ENCODE assay signal across 8 mouse cellular contexts in genomic region chr1:91483304-91484010, GRCm38 (mm10). TPM values are rescaled to one million over a fixed set of nuclear protein-coding genes. Genes with fewer than 3 reads are reported as not detected.
DNase-seq lines count a peak whose midpoint lies in the region; TF ChIP-seq lines count a peak whose summit lies in the region.

No protein-coding gene starts in this region.

- no peaks in the 10 kb centered on the region for H3K27me3 ChIP-seq in cerebellum, adult 2 months (ENCODE audit: control insufficient read depth, insufficient read depth, low read length)

- DNase-seq in R1 (ENCODE audit: low read depth, low spot score) = peak; percentile 60
- peak; percentile 70 to 83 for DNase-seq in cerebellum, adult 2 months
- DNase-seq in gastrocnemius, adult 18-20 months (ENCODE audit: low spot score) = peak; percentile 91
- DNase-seq in hindlimb bud, embryonic 11.5 days (ENCODE audit: extremely low spot score, low read depth, low spot score) = peak; percentile 47
- peak; percentile 79 to 92 for DNase-seq in left cerebral cortex, adult 18-20 months (ENCODE audit: low spot score in 2 of 2)
- peak; percentile 95 for DNase-seq in lung, postnatal 36 days
- peak; percentile 43 to 44 for DNase-seq in right cerebral cortex, postnatal 36 days (ENCODE audit: low spot score in 2 of 2)
- peak; percentile 90 for DNase-seq in urinary bladder, postnatal 25 days (ENCODE audit: low spot score)

- 15% methylated on average over 10 of the region's 10 CpGs for WGBS in cerebellum, adult 2 months

- TF ChIP-seq POLR2A in cerebellum, adult 2 months (IDR thresholded peaks at IDR 0.05; ENCODE audit: borderline replicate concordance, insufficient read depth, low read length) = no peak

- no peak overlapping the region for H3K27ac ChIP-seq in cerebellum, adult 2 months (ENCODE audit: insufficient read depth, low read length)

- TF ChIP-seq CTCF in cerebellum, adult 2 months (IDR thresholded peaks at IDR 0.05; ENCODE audit: borderline replicate concordance, insufficient read depth, low read depth, low read length) = peak; percentile 87

- no peak overlapping the region for H3K4me3 ChIP-seq in cerebellum, adult 2 months (replicated peaks; ENCODE audit: insufficient read depth, low read depth, low read length)

- no peaks in the 10 kb centered on the region for H3K4me1 ChIP-seq in cerebellum, adult 2 months (ENCODE audit: control insufficient read depth, insufficient read depth, low read length)

RNA-seq across cellular contexts. Expression of gene Traf3ip1, which starts 11.0 kb away (rescaled TPM):
- polyA plus RNA-seq in cerebellum, adult 2 months (2012; rRNA removed) = 17.6 and 20.0 TPM in 2 replicates
- 1 to 10 TPM; 3.0 to 4.1 TPM for total RNA-seq in gastrocnemius, adult 18-20 months (2021)
- 10 to 100 TPM; 13.4 to 16.0 TPM for total RNA-seq in left cerebral cortex, adult 18-20 months (2021)

RNA-seq across cellular contexts. Expression of gene Per2, which starts 24.3 kb away (rescaled TPM):
- 15.4 and 18.1 TPM in 2 replicates for polyA plus RNA-seq in cerebellum, adult 2 months (2012; rRNA removed)
- total RNA-seq in gastrocnemius, adult 18-20 months (2021) = 1 to 10 TPM; 2.3 to 3.0 TPM
- 10 to 100 TPM; 39.0 to 39.1 TPM for total RNA-seq in left cerebral cortex, adult 18-20 months (2021)

RNA-seq across cellular contexts. Expression of gene Asb1, which starts 56.9 kb away (rescaled TPM):
- 17.2 and 20.1 TPM in 2 replicates for polyA plus RNA-seq in cerebellum, adult 2 months (2012; rRNA removed)
- total RNA-seq in gastrocnemius, adult 18-20 months (2021) = 10 to 100 TPM; 14.8 to 16.2 TPM
- 10 to 100 TPM; 42.0 to 42.1 TPM for total RNA-seq in left cerebral cortex, adult 18-20 months (2021)

Comparison
In these comparisons a context has a peak if more than half of its experiments do, and no peak if none do; other contexts are left out.
1. DNase-seq: peak in every context shown above with its lines; median percentile 95 in lung, postnatal 36 days; 91 in gastrocnemius, adult 18-20 months; 90 in urinary bladder, postnatal 25 days; 86 in left cerebral cortex, adult 18-20 months; 76 in cerebellum, adult 2 months; 60 in R1; 47 in hindlimb bud, embryonic 11.5 days; 44 in right cerebral cortex, postnatal 36 days.
2. RNA of gene Per2, which starts 24.3 kb away (total RNA-seq): 39.0 to 39.1 TPM in left cerebral cortex, adult 18-20 months; 2.3 to 3.0 TPM in gastrocnemius, adult 18-20 months; every median in the first group is over 10 times any median in the second.